Mouse (Mus musculus): ENCODE measurements around the gene Robo2.

The Robo2 gene

GRCm38 (mm10) chr16:74338969-74339630 lies 72.5 kb downstream of the Robo2 start:
- DNase-seq (ENCODE audit: extremely low read depth, low read depth) = no peak

- DNase-seq (ENCODE audit: extremely low read depth, low read depth) = no peak
Measured at GRCm38 (mm10) chr16:74321666-74322371, 89.8 kb downstream of the Robo2 start.

DNA sequence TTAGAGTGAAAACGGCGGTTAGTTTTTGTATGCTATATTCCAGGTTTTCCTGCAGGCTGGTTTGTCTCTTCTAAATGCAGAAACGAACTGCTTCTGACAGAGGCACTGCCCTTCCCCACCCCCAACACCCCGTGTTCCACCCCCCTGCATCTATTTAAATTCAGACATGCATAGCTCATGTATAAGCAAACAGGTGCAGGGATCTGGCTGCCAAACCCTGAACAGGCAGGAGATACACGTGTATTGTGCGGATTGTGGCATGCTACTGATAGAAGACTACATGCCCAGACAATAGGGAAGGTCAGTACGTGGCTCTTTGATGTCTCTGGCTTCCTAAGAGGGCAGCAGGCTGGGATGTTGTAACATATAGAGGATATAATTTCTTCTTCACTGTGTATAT lies 95.5 kb downstream of the Robo2 start:
- no peak for DNase-seq (ENCODE audit: extremely low read depth, low read depth)

DNA sequence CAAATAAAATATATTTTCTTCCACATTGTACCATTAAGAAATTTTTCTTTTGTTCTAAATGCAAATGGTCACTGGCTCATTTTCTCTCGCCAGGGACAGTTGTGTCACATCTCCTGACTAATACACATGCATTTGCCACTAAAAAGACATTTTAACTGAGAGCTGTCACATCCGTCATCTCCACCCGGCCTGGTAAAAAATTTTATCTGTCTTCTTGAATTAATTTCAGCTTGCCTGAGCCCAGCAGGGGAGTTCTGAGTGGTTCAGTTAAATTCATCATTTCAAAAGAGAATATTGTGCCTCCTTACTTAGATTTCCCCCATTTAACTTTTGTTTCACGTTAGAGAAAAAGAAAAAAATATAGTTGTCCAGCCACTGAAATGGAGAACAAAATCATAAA lies 98.4 kb downstream of the Robo2 start:
- no peak for DNase-seq (ENCODE audit: extremely low read depth, low read depth)

DNA sequence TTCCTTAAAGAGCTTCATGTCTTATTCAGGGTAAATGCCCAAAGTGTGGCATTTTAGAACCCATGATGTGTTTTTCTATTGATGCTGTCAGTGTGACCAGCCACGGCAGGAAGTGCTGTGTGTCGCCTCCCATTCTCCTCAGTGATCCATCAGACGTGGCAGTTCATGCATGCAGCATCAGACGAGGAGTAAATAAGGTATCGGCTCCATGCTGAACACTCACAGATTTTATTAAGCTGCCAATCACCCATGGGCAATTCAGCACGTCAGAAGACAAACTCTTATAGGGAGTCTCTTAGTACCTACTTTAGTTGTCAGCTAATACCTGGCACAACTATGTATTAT lies 104.1 kb downstream of the Robo2 start:
- DNase-seq (ENCODE audit: extremely low read depth, low read depth) = no peak

DNA sequence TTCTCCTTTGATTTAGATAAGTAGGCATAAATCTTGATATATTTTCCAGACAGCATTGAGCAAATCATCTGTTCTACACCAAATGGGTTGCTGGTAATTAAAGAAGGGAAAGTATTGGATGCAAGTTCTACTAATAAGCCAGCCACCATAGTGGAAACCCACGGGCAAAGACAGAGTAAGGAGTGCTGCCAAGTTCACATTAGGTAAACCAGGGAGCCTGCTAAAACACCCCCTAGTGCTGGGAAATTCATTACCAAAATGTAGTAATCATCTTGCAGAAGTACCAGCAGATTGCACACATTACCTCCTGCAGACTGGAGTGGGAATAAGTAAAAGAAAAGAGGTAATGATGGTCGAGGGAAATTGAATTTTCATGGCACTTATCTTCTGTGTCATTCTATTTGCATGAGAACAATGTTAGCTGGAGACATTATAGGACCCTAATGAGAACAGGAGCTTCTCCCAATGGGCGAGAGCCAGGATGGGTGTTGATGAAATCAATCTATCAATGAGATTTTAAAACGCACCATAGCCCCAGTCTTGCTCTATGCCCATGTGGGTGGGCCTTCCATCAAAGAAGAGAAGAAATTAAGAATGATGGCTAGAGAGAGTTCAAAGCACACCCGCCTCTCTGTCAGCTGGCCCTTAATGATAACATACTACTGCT lies 104.6 kb downstream of the Robo2 start:
- DNase-seq (ENCODE audit: extremely low read depth, low read depth) = no peak

GRCm38 (mm10) chr16:74287878-74288277 lies 123.7 kb downstream of the Robo2 start:
- no peak for DNase-seq (ENCODE audit: extremely low read depth, low read depth)

DNA sequence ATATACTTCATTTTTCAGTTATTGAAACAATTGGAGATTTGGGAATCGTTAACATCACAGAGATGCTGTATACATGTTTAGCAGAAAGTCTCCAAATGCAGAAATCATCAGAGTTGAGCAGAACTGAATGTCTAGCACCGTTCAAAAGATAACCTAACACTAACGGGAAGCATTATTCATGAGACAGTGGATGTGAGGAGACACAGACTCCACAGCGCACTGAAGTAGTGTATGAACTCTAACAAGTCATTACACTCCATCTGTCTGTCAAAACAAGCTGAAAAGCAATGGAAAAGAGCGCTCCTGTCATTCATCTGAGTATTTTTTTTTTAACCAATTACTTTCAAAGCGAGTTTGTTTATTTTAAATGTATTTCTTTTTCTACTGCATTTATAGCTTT lies 129.1 kb downstream of the Robo2 start:
- no peak for DNase-seq (ENCODE audit: extremely low read depth, low read depth)

GRCm38 (mm10) chr16:74276855-74277573 lies 134.6 kb downstream of the Robo2 start:
- no peak for DNase-seq (ENCODE audit: extremely low read depth, low read depth)

DNA sequence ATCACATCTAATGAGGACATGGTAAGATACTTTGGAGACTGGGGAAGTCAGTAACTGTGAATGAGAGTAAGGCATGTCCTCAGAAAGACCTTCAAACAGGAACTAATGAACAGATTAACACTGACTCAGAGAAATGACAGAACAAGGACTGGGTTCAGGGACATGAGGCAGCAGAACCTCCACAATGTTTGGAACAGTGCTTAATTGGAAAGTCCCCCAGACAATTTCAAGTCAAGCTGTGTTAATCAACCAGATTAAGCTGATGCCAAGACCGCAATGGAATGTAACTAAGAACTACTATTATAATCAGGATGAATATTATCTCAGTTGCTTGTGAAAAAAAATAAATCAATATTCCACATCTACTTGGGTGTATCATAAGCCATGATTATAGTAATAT lies 137.0 kb downstream of the Robo2 start:
- no peak for DNase-seq (ENCODE audit: extremely low read depth, low read depth)

- DNase-seq (ENCODE audit: extremely low read depth, low read depth) = no peak
Measured at GRCm38 (mm10) chr16:74272993-74273392, 138.6 kb downstream of the Robo2 start.

GRCm38 (mm10) chr16:74258241-74258640 lies 153.4 kb downstream of the Robo2 start:
- DNase-seq (ENCODE audit: extremely low read depth, low read depth) = no peak

DNA sequence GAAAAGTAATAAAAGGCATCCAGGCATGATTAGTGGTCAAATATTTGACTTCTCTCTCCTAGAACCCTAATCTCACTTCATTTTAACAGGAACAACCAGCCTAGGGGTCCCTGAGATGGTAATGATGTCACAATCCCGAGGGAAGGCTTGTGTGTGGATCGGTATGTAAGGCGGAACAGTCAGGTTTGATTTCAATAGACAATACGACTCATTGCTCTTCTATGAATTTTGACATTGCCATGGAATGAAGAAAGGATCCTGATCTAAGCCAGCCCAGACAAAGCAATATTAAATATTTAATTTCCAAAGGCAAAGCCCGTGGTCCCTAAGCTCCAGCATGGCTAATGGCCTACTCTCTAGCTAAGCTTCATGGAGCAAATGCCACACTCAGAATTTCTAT lies 167.2 kb downstream of the Robo2 start:
- no peak for DNase-seq (ENCODE audit: extremely low read depth, low read depth)

DNA sequence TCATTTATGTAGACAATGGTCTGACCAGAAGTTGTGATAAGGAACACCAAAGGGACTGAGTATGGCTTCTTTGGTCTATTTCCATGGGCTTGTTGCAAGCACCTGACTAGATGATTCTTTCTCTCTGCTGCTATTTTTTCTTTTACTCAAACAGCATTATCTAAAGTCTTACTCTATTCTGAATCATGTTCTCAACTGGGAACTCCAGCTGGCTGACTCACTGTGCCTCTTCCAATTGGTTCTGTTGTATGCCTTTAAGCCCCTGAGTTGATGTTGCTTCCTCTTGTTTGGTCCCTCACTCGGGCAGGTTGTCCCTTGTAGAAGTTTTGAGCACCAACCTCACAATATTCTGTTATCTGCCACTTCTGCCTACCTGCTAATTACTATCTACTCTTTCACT lies 170.1 kb downstream of the Robo2 start:
- no peak for DNase-seq (ENCODE audit: extremely low read depth, low read depth)

GRCm38 (mm10) chr16:74237411-74237930 lies 174.2 kb downstream of the Robo2 start:
- no peak for DNase-seq (ENCODE audit: extremely low read depth, low read depth)

GRCm38 (mm10) chr16:74234393-74235059 lies 177.1 kb downstream of the Robo2 start:
- DNase-seq (ENCODE audit: extremely low read depth, low read depth) = no peak

DNA sequence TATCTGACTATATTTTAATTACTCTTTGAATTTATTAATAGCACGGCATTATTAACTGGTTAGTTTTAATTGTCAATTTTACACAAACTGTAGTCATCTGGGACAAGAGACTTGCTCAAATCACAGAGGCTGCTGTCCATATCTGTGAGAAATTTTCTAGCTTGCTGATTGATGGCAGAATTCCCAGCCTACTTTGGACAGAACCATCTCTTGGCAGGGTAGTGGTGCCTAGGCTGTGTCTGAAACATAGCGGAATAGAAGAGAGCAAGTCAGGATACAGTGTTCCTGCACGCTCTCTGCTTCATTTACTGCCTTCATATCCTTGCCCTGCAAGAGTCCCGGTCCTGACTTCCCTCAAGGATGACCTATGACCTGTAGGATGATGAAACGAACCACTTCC lies 178.0 kb downstream of the Robo2 start:
- DNase-seq (ENCODE audit: extremely low read depth, low read depth) = no peak

DNA sequence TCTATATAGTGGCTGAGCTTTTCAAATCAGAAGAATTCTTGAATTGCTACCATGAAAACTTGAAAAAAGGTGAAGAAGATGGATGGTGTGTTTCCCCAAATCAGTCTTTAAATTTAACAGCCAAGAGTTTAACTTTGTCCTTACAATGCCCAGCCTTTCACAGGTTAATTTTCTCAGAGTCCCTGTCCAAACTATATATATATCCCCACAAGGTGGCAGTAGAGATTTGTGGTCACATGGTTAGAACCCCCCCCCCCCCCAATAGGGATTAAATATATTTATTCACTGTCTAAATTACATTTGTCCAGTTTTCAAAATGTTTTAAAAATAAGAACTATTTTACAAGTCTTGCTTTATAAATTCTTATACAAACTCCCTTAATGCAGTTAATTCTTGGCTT lies 184.3 kb downstream of the Robo2 start:
- no peak for DNase-seq (ENCODE audit: extremely low read depth, low read depth)

DNA sequence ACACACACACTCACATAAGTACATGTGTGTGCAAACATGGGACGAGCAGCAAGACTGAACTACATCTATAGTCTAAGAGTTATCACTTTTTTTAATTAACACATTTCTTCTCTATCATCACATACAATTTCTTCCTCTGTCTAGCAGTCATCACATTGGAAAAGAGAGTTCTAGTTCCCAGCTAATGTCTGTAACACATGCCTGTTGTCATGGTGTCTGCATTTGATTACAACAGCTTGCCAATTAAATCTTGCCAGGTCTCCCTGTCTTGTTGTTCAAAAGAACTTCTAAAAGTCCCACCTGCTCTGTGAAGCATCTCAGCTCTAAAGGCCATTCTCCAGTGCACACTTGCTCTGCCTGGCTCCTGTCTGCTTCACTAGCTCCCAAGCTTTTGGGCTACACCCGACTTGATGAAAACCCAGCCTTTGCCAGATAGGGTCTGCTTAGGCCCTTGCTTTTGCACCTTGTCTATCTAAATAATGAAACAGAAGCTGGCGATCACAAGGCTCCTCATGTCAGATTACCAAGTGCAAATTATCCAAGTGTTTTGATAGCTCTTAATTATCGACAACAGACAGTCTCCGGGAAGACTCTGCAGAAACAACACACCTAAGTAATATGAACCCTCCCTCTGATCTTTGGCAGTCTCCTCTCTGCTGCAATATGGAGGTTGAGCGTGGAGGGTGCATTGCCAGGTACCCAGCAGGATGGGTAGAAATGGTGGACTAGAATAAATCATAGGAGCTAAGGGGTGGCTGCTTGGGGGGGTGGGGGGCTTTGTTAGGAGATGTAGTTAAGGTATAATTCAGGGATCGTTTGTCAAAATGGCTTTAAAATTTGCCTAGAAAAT lies 186.0 kb downstream of the Robo2 start:
- DNase-seq (ENCODE audit: extremely low read depth, low read depth) = no peak

DNA sequence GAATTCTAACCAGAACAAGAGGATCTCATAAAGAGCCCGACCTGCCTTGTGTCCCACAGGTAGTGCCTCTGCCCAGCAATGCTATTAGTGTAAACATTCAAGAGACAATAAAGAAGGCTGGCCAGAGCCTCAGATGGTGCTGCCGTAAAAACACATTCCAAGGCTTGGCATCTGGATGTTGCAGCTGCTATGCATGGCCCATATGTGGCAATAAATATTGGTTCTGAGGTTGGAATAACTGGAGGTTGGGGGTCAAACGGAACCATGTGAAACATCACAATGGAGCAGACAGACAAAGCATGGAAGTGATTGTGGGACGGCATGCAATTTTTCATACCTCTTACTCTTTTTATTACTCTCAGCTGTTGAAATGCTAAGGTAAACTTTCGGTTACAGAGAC lies 189.1 kb downstream of the Robo2 start:
- DNase-seq (ENCODE audit: extremely low read depth, low read depth) = no peak
